Mouse (Mus musculus): ENCODE measurements around the gene Thoc5.

- TF ChIP-seq CTCF (IDR thresholded peaks at IDR 0.05; ENCODE audit: borderline replicate concordance, insufficient read depth, low read depth, low read length) (no peak), POLR2A (IDR thresholded peaks at IDR 0.05; ENCODE audit: borderline replicate concordance, insufficient read depth, low read length) (peak; percentile 41; the same call in 1 of the 2 replicates)
Measured at GRCm38 (mm10) chr11:4849258-4849943, 45.7 kb upstream of the Thoc5 start, which contains the start of gene Nf2.
